Mouse (Mus musculus) cerebellum, adult 18-20 months (tissue): Measurements from ENCODE around the gene Mrpl10.

Experiments
- DNase-seq, 2 experiments: peaks; one replicate each; pipeline ENCODE4 v3.0.0; 2021

The Mrpl10 gene

GRCm38 (mm10) chr11:97069770-97070169 is 28.4 kb downstream of the Mrpl10 start:
- DNase-seq = no peak

DNA sequence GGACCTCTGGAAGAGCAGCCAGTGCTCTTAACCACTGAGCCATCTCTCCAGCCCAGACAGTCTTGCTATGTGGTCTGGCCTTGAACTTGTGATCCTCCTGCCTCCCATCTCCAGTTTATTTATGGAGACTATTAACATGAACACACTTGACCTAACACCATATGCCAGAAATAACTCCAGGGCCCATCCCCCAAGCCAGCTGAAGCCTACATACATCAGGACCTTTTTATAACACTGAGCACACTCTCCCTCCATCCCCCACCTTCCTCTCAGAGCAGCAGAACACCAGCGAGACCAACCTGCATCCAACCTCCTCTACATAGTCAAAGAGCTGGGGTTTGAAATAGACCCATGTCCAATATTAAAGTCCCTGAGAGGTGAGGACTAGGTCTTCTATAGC is 29.8 kb downstream of the Mrpl10 start:
- no peak for DNase-seq

DNA sequence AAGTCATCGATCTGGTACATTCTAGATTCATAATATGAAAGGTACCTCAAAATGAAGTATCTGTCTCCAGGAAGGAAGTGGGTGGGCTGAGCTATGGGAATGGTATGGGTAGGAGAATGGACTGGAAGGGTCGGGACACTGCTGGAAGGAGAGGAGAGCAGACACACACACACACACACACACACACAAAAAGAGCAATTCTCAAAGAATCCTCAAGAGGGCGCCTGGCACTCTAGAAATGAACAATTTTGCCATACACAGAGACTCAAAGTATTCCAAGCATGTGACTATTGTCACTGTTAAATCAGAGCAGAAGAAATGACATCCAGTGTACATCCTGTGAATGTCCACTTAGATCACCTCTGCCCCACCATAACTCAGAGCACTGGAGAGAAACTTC is 31.2 kb downstream of the Mrpl10 start:
- peak in 1 of 2 experiments; percentile 52 for DNase-seq

DNA sequence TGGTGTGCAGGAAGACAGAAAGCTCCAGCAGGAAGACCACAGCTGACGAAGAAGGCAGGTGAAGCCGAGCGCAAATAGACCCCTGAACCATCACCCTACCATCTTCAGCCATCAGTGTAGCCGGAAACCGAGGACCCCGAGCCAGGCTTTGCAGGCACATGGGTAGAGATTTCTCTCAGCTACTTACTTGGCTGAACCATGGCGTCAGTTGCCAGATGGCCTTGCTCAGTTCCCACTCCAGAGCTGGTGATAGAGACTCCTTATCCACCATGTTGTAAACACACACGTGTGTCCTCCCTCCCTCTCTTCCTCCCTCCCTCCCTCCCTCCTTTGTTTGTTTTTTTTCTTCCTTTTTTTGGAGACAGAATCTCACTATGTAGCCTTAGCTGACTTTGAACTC is 32.9 kb downstream of the Mrpl10 start:
- DNase-seq = no peak

DNA sequence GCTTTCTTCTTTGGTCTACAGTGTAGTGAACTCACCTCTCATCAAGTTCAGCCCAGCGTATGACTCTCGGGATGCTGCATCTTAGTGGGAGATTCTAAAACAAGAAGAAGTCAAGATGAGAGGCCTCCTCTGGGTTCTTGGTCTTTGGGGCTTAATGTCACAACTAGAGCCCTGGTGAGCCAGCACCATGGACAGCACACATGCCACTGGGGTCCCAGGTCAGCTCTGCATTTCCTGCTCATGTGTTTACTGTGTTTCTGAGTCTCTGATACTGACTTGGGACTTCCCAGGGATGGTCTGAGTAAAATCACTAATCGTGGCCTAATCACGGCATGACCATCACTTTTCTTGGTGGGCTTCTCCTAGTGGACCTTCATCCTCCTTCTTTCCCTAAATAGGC is 37.4 kb downstream of the Mrpl10 start:
- DNase-seq = no peak

GRCm38 (mm10) chr11:97080291-97080690 is 38.9 kb downstream of the Mrpl10 start:
- DNase-seq = no peak

- peak; percentile 61 to 68 for DNase-seq
Observed at GRCm38 (mm10) chr11:97082977-97083376, 41.6 kb downstream of the Mrpl10 start.

GRCm38 (mm10) chr11:97083401-97084140 is 42.2 kb downstream of the Mrpl10 start:
- DNase-seq = no peak

- no peak for DNase-seq
Observed at GRCm38 (mm10) chr11:97084821-97085505, 43.6 kb downstream of the Mrpl10 start.

DNA sequence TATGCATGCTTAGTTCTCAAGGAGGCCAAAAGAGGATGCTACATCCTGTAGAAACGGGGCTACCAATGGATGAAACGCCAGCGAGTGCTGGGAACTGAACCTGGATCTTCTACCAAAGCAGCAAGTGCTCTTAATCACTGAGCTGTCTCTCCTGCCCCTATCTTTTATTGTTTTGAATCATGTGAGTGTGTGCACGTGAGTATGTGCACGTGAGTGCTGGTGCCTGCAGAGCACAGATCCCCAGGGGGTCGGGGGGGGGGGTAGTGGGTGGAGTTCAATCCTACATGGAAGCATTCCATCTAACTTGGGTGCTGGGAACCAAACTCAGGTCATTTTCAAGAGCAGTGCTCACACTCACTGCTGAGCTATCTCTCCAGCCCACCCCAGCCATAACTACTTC is 45.0 kb downstream of the Mrpl10 start:
- DNase-seq = no peak

DNA sequence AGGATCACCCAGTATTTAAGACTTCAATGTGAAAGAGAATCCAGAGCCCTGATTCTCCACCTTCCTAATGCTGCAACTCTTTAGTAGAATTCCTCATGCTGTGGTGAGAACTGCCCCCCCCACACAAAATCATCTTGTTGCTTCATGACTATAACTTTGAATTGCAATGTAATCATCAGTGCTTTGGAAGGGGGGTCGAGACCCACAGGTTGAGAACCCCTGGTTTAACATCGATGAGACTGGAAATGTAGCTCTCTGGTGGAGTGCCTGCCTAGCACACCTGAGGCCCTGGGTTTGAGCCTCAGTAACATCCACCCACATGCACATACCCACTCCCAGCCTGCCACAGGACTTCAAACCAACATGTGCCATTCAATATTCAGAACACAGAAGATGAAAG is 53.2 kb downstream of the Mrpl10 start:
- no peak for DNase-seq

DNA sequence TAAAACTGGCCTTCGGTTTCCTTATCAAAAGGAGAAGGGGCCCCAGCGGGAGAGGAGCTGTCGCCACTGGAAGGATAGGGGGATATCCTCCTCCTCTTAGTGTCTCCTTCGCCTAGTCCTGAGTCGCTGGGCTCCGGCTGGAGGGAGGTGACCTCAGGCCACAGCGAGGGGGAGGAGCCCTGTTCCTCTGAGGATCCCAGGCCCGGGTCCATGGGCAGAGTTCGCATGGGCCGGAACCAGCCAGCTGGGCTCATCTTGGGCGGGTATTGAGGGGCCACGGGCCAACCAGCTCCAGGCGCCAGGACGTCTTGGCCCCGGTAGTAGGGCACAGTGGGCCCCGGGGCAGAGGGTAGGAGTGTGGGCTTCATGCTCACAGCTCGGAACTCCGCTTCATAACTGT is 57.4 kb downstream of the Mrpl10 start:
- DNase-seq = no peak
